In genomic region chr15:101086956-101087355, GRCm38 (mm10) we compare ENCODE assay signal across 12 mouse cellular contexts. TPM values are rescaled to one million over a fixed set of nuclear protein-coding genes. Genes with fewer than 3 reads are reported as not detected.
DNase-seq lines count a peak whose midpoint lies in the region; ATAC-seq and TF ChIP-seq lines count a peak whose summit lies in the region.
"Had no signal": no experiment of that assay in that cellular context is flagged by ENCODE, and none has a peak within 500 bp of the region (broad histone marks: within the 10 kb centered on the region; RNA-seq: fewer than 3 reads in every experiment).

No protein-coding gene starts in this region.

- no peak overlapping the region for H3K4me3 ChIP-seq in gastrocnemius, adult 2 months
- no peak overlapping the region for H3K4me3 ChIP-seq in hindbrain, embryonic 14.5 days (replicated peaks; ENCODE audit: low read length)
- H3K4me3 ChIP-seq: limb, embryonic 13.5 days; midbrain, embryonic 12.5 days had no signal

- TF ChIP-seq CTCF in gastrocnemius, adult 2 months (IDR thresholded peaks at IDR 0.05) = no peak

- peaks cover 4% of the 10 kb centered on the region; the same call in 1 of the 2 replicates for H3K4me1 ChIP-seq in hindbrain, embryonic 14.5 days (replicated peaks; ENCODE audit: control insufficient read depth, insufficient read depth, low read length)

- intact Hi-C loops in gastrocnemius, adult 2 months (cut with DNase I) = no loop called here

- ATAC-seq in hindbrain, embryonic 14.5 days (ENCODE audit: low FRiP score) = no peak

- no peaks in the 10 kb centered on the region for H3K36me3 ChIP-seq in hindbrain, embryonic 14.5 days (replicated peaks; ENCODE audit: control insufficient read depth, insufficient read depth)
- H3K36me3 ChIP-seq: limb, embryonic 13.5 days; midbrain, embryonic 12.5 days had no signal

- DNase-seq in gastrocnemius, adult 2 months = peak; percentile 89
- no peak for DNase-seq in gastrocnemius, postnatal 4 days (ENCODE audit: low spot score in 2 of 2)
- peak; percentile 99 for DNase-seq in adipocyte (ENCODE audit: low spot score)
- peak; percentile 93 for DNase-seq in fibroblast of lung, adult 2 months (ENCODE audit: low read depth)
- DNase-seq in lung, adult 18-20 months = peak; percentile 82 to 87
- DNase-seq in frontal cortex, postnatal 36 days (ENCODE audit: low spot score in 2 of 2) = no peak
- no peak for DNase-seq in cerebellum, postnatal 4 days (ENCODE audit: low spot score in 2 of 2)
- DNase-seq in hindbrain, embryonic 14.5 days (ENCODE audit: low spot score) = no peak
- DNase-seq: right cerebral cortex, adult 18-20 months had no signal

- H3K27ac ChIP-seq in gastrocnemius, adult 2 months = peak overlapping the region; percentile 76
- no peak overlapping the region for H3K27ac ChIP-seq in hindbrain, embryonic 14.5 days
- H3K27ac ChIP-seq: limb, embryonic 13.5 days; midbrain, embryonic 12.5 days had no signal

- no peak overlapping the region for H3K9ac ChIP-seq in hindbrain, embryonic 14.5 days
- H3K9ac ChIP-seq: limb, embryonic 13.5 days; midbrain, embryonic 12.5 days had no signal

- no peak overlapping the region for H3K4me2 ChIP-seq in hindbrain, embryonic 14.5 days (replicated peaks)
- H3K4me2 ChIP-seq: limb, embryonic 13.5 days; midbrain, embryonic 12.5 days had no signal

- WGBS in hindbrain, embryonic 14.5 days = 63% methylated on average over 3 of the region's 3 CpGs

- H3K9me3 ChIP-seq in hindbrain, embryonic 14.5 days (ENCODE audit: control insufficient read depth, low read length) = no peaks in the 10 kb centered on the region
- H3K9me3 ChIP-seq: limb, embryonic 13.5 days; midbrain, embryonic 12.5 days had no signal

- no peaks in the 10 kb centered on the region for H3K27me3 ChIP-seq in hindbrain, embryonic 14.5 days (ENCODE audit: control insufficient read depth, insufficient read depth, low read length)
- H3K27me3 ChIP-seq: limb, embryonic 13.5 days had no signal

RNA-seq across cellular contexts. Expression of gene Fignl2, which starts 8.6 kb away (rescaled TPM):
- under 1 TPM; 0.67 to 0.77 TPM for total RNA-seq in gastrocnemius, adult 2 months (2021)
- total RNA-seq in gastrocnemius, postnatal 4 days (2021) = 1 to 10 TPM; 3.2 to 4.1 TPM
- 0.16 and 0.17 TPM in 2 replicates for polyA plus RNA-seq in hindbrain, embryonic 14.5 days (2014; fragmentation: Nextera tagmentation; extraction: Ambion mirVana)

RNA-seq across cellular contexts. Expression of gene Ankrd33, which starts 28.6 kb away (rescaled TPM):
- total RNA-seq in gastrocnemius, adult 2 months (2021) = not detected
- not detected for total RNA-seq in gastrocnemius, postnatal 4 days (2021)
- polyA plus RNA-seq in hindbrain, embryonic 14.5 days (2014; fragmentation: Nextera tagmentation; extraction: Ambion mirVana) = not detected in 2 replicates
- polyA plus RNA-seq: intestine, embryonic 14.5 days; limb, embryonic 13.5 days; midbrain, embryonic 12.5 days had no signal

RNA-seq across cellular contexts. Expression of gene Gm47841, which starts 39.8 kb away (rescaled TPM):
- not detected for total RNA-seq in gastrocnemius, adult 2 months (2021)
- under 1 TPM; 0.27 to 0.34 TPM for total RNA-seq in gastrocnemius, postnatal 4 days (2021)
- polyA plus RNA-seq in hindbrain, embryonic 14.5 days (2014; fragmentation: Nextera tagmentation; extraction: Ambion mirVana) = not detected in 2 replicates
- polyA plus RNA-seq: intestine, embryonic 14.5 days; limb, embryonic 13.5 days; midbrain, embryonic 12.5 days had no signal

RNA-seq across cellular contexts. Expression of gene Acvrl1, which starts 41.4 kb away (rescaled TPM):
- total RNA-seq in gastrocnemius, adult 2 months (2021) = 10 to 100 TPM; 10.2 to 14.5 TPM
- 10 to 100 TPM; 24.6 to 28.1 TPM for total RNA-seq in gastrocnemius, postnatal 4 days (2021)
- polyA plus RNA-seq in hindbrain, embryonic 14.5 days (2014; fragmentation: Nextera tagmentation; extraction: Ambion mirVana) = 5.7 and 6.2 TPM in 2 replicates

Comparison
In these comparisons a context has a peak if more than half of its experiments do, and no peak if none do; other contexts are left out.
1. DNase-seq: peak in gastrocnemius, adult 2 months (single experiment), adipocyte (single experiment), fibroblast of lung, adult 2 months (single experiment) and lung, adult 18-20 months (2 of 2); none in gastrocnemius, postnatal 4 days (0 of 2), frontal cortex, postnatal 36 days (0 of 2), cerebellum, postnatal 4 days (0 of 2) and hindbrain, embryonic 14.5 days (single experiment).